Mouse (Mus musculus) ES-Bruce4 (cell line): ENCODE results near the gene Ccdc32. TPM values are rescaled to one million over a fixed set of nuclear protein-coding genes. Genes with fewer than 3 reads are reported as not detected.

ENCODE experiments used
- H3K27ac ChIP-seq: 2 replicates; pipeline ENCODE4 v1.5.1; 2012; ENCODE audit warnings: low read length, inconsistent platforms; ENCODE audit not compliant: insufficient read depth
- H3K27me3 ChIP-seq: 2 replicates; pipeline ENCODE4 v1.6.1; 2012; ENCODE audit warnings: mild to moderate bottlenecking, low read length, inconsistent platforms; ENCODE audit not compliant: control insufficient read depth, poor library complexity, insufficient read depth, severe bottlenecking
- H3K36me3 ChIP-seq: 2 replicates; pipeline ENCODE4 v1.6.1; 2012; ENCODE audit warnings: inconsistent platforms, mild to moderate bottlenecking, low read length, moderate library complexity; ENCODE audit not compliant: control insufficient read depth, poor library complexity, insufficient read depth, severe bottlenecking
- H3K4me1 ChIP-seq: one replicate; pipeline ENCODE4 v1.8.1; 2011; ENCODE audit warnings: low read length; ENCODE audit not compliant: control insufficient read depth, insufficient read depth
- H3K4me3 ChIP-seq: 2 replicates; pipeline ENCODE4 v1.5.1; 2011; ENCODE audit warnings: low read depth, mild to moderate bottlenecking, low read length
- H3K9ac ChIP-seq: 2 replicates; pipeline ENCODE4 v1.6.1; 2012; ENCODE audit warnings: low read depth, mild to moderate bottlenecking, inconsistent platforms; ENCODE audit not compliant: poor library complexity, severe bottlenecking
- H3K9me3 ChIP-seq: replicated peaks from 2 replicates; pipeline ENCODE4 v1.6.1; 2012; ENCODE audit warnings: mild to moderate bottlenecking, low read length, inconsistent platforms; ENCODE audit not compliant: control insufficient read depth, poor library complexity, insufficient read depth, severe bottlenecking
- CTCF ChIP-seq: IDR thresholded peaks from one replicate; pipeline ENCODE4 v1.8.1; 2011; ENCODE audit warnings: low read depth, low read length
- EP300 ChIP-seq: IDR thresholded peaks from 2 replicates; pipeline ENCODE4 v1.6.1; 2011; ENCODE audit warnings: low read depth, low read length; ENCODE audit not compliant: insufficient read depth
- POLR2A ChIP-seq: IDR thresholded peaks from one replicate; pipeline ENCODE4 v1.8.1; 2011; ENCODE audit warnings: low read length; ENCODE audit not compliant: insufficient read depth
- polyA plus RNA-seq: library from polyadenylated mRNA; stranded (reverse); fragments of >200 nt; gene quantifications from 2 replicates; pipeline ENCODE4 v1.2.4, GENCODE M21; 2011; ENCODE audit warnings: low read depth; ENCODE audit not compliant: missing spikeins, insufficient read depth, insufficient read length

Gene Ccdc32
- polyA plus RNA-seq, 1 experiment = 8.7 TPM

- H3K9me3 ChIP-seq = no peaks in the 10 kb centered on the region
- peak within 1 kb of the TSS; percentile 81 for H3K27ac ChIP-seq
- H3K4me1 ChIP-seq = no peaks in the 10 kb centered on the region
- H3K27me3 ChIP-seq = no peaks in the 10 kb centered on the region
- H3K9ac ChIP-seq = peak within 1 kb of the TSS; percentile 99
- H3K36me3 ChIP-seq = no peaks in the 10 kb centered on the region
- TF ChIP-seq POLR2A (peak; percentile 71), CTCF (no peak), EP300 (peak; percentile 34; the same call in 1 of the 2 replicates)
- H3K4me3 ChIP-seq = peak within 1 kb of the TSS; percentile 96
These were observed 17.7 kb upstream of the Ccdc32 start, which contains the start of gene Knl1 for GRCm38 (mm10) chr2:119046649-119047611. Gene Knl1 (plus strand): TSS chr2:119047119.

DNA sequence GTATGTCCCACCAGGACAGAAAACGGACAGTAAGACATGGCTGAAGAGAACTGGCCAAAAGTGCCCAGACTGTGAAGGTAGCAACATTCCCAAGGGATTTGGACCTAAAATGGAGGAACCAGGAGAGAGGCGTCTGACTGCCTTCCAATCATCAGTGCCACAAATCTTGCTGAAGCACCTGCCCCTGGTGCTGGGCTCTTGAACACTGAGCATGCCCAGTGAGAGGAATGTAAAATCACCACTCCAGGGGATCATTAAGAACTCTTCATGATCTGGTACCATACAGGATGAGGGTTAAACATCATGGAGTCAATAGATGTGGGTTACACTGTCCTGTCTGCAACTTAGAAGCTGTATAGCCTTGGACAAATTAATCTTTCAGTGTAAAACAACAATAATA is 16.0 kb upstream of the Ccdc32 start:
- H3K9me3 ChIP-seq = no peaks in the 10 kb centered on the region
- H3K27me3 ChIP-seq = no peaks in the 10 kb centered on the region
- no peak for TF ChIP-seq POLR2A
- TF ChIP-seq CTCF = no peak
- no peak for TF ChIP-seq EP300
- no peak overlapping the region for H3K4me3 ChIP-seq
- H3K27ac ChIP-seq = no peak overlapping the region
- no peaks in the 10 kb centered on the region for H3K4me1 ChIP-seq
- H3K36me3 ChIP-seq = peaks cover 7% of the 10 kb centered on the region; the same call in 1 of the 2 replicates
- H3K9ac ChIP-seq = no peak overlapping the region

DNA sequence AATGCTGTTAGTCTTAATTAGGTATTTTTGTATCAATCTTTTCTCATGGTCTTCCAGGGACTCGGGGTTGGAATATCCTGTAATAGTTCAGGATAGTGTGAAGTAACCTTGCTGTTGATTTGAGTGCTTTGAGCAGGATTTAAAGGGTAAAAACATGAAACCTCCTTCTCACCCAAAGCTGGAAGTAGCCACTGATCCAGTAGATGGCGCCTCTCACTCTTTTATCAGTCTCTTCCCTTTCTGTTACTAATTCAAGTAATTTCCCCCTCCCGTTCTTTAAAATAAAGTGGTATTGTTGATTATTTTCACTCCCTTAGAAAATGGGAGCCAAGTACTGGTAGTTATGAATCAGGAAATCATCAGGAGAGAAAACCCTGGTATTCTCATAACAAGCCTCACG is 11.7 kb upstream of the Ccdc32 start:
- Histone ChIP-seq H3K36me3 (peaks cover 32% of the 10 kb centered on the region), H3K4me3 (no peak overlapping the region), H3K4me1 (no peaks in the 10 kb centered on the region), H3K27me3 (no peaks in the 10 kb centered on the region), H3K9ac (no peak overlapping the region), H3K9me3 (no peaks in the 10 kb centered on the region), H3K27ac (no peak overlapping the region)
- TF ChIP-seq POLR2A = no peak
- no peak for TF ChIP-seq EP300

DNA sequence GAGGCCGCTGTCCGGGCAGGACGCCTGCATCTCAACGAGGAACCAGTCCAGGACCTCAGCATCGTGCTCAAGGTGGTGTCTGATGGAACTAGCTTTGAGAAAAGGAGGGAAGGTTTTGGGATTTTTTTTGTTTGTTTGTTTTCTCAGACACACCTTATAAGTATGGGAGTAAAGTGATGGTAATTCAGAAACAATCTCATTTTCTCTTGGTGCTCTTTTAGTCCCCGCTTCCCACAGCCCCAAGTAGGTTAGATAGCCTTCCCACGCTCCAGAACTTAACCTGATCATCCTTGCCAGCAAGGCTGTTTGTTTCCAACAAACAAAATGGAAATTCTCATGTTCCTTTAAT is 6.2 kb upstream of the Ccdc32 start:
- peaks cover 26% of the 10 kb centered on the region for H3K36me3 ChIP-seq
- peak overlapping the region; percentile 90 for H3K4me3 ChIP-seq
- H3K4me1 ChIP-seq = no peaks in the 10 kb centered on the region
- no peaks in the 10 kb centered on the region for H3K9me3 ChIP-seq
- H3K27ac ChIP-seq = 0 out of 2 replicates have a peak overlapping the region, but pooled peaks have one; percentile 22
- no peaks in the 10 kb centered on the region for H3K27me3 ChIP-seq
- H3K9ac ChIP-seq = peak overlapping the region; percentile 84
- no peak for TF ChIP-seq EP300
- TF ChIP-seq POLR2A = no peak
- TF ChIP-seq CTCF = no peak

DNA sequence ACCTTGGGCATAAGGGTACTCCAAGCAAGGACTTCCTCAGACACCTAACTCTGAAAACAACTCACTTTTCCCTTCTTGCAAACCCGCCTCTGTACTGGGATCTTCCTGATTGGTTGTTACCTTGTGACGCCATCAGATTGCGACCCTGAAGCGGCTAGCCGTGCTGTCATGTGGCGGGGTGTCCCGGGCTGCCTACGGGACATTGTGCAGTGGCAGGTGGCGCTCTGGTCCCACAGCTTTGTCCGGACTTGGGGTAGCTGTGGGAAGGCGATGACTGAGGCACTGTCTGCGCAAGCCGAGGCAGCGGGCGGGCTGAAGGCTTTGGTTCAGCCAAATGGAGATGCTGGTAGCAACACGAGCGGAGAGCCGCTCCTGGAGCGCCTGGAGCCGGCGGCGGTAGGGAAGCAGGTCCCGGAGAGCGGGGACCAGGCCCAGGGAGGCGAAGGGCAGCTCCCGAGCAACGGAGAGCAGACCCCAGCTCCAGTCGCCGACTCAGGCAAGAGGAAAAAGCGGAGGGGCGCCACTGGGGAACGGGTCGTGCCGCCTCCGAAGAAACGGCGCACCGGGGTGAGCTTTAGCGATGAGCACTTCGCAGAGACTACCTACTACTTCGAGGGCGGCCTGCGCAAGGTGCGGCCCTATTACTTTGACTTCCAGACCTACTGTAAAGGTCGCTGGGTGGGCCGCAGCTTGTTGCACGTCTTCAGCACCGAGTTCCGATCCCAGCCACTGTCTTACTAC is 5.6 kb upstream of the Ccdc32 start, which contains the start of gene Rpusd2:
Rpusd2 (plus strand) TSS at position 135 of the 741 bp plus-strand sequence.
- no peaks in the 10 kb centered on the region for H3K27me3 ChIP-seq
- H3K36me3 ChIP-seq = peaks cover 23% of the 10 kb centered on the region
- H3K9ac ChIP-seq = peak within 1 kb of the TSS; percentile 84
- H3K27ac ChIP-seq = peak within 1 kb of the TSS; percentile 22; the same call in 1 of the 2 replicates
- no peaks in the 10 kb centered on the region for H3K4me1 ChIP-seq
- TF ChIP-seq POLR2A = peak; percentile 81
- peak; percentile 20 for TF ChIP-seq CTCF
- peak; percentile 57; the same call in 1 of the 2 replicates for TF ChIP-seq EP300
- peak within 1 kb of the TSS; percentile 90 for H3K4me3 ChIP-seq
- H3K9me3 ChIP-seq = no peaks in the 10 kb centered on the region
